Mouse (Mus musculus) liver, postnatal 0 days (tissue): ENCODE data around the gene Exoc3.

Experiments used
- CTCF ChIP-seq: sonication (generic); IDR thresholded peaks from 2 replicates; pipeline ENCODE4 v1.5.1; 2016; ENCODE audit warnings: antibody characterized with exemption, low read depth
- EP300 ChIP-seq: IDR thresholded peaks from 2 replicates; pipeline ENCODE4 v1.6.1; 2016; ENCODE audit warnings: antibody characterized with exemption, low read depth, mild to moderate bottlenecking

- TF ChIP-seq CTCF (no peak), EP300 (no peak)
Measured at GRCm38 (mm10) chr13:74129909-74130308, 78.6 kb downstream of the Exoc3 start.
